Mouse (Mus musculus) monocyte, adult 5-6 weeks (primary cell): ENCODE measurements around the gene Notch1. TPM values are rescaled to one million over a fixed set of nuclear protein-coding genes. Genes with fewer than 3 reads are reported as not detected.
A peak's percentile ranks its signal among the peaks of the same experiment; 100 is the strongest.

Experiments used
- ATAC-seq: fragments of 153-309, 156-312 bp; replicated peaks from 2 replicates; pipeline ENCODE4 v1.8.0; 2017; ENCODE audit warnings: mild to moderate bottlenecking; ENCODE audit not compliant: low TSS enrichment, insufficient number of reproducible peaks, severe bottlenecking, poor library complexity, low FRiP score
- total RNA-seq: library from RNA; stranded (forward); fragments of 200-1000, 200-491, 200-594 nt; gene quantifications from 3 replicates; pipeline ENCODE4 v1.2.3, GENCODE M21; 2017

The Notch1 gene
- total RNA-seq = 11.6 to 22.2 TPM (median 13.8 TPM) in 3 replicates

GRCm38 (mm10) chr2:26516275-26516674 is at the start of gene Notch1:
TSS of gene Notch1 (minus strand) at chr2:26516663.
- no peak for ATAC-seq

- peak; percentile 88 for ATAC-seq
Observed at GRCm38 (mm10) chr2:26566221-26566620, 49.8 kb upstream of the Notch1 start.

GRCm38 (mm10) chr2:26561351-26562016 is 45.0 kb upstream of the Notch1 start:
- peak; percentile 28; the same call in 1 of the 2 replicates for ATAC-seq

GRCm38 (mm10) chr2:26560506-26560905 is 44.0 kb upstream of the Notch1 start:
- no peak for ATAC-seq

- ATAC-seq = no peak
Observed at GRCm38 (mm10) chr2:26556535-26556993, 40.1 kb upstream of the Notch1 start.

- no peak for ATAC-seq
Observed at GRCm38 (mm10) chr2:26555076-26555475, 38.6 kb upstream of the Notch1 start.

GRCm38 (mm10) chr2:26553904-26554303 is 37.4 kb upstream of the Notch1 start:
- no peak for ATAC-seq

GRCm38 (mm10) chr2:26552066-26552465 is 35.6 kb upstream of the Notch1 start:
- no peak for ATAC-seq

GRCm38 (mm10) chr2:26551446-26551845 is 35.0 kb upstream of the Notch1 start:
- no peak for ATAC-seq

- ATAC-seq = no peak
Observed at GRCm38 (mm10) chr2:26550777-26551176, 34.3 kb upstream of the Notch1 start.

- ATAC-seq = no peak
Observed at GRCm38 (mm10) chr2:26550205-26550604, 33.7 kb upstream of the Notch1 start.

- peak; percentile 87 for ATAC-seq
Observed at GRCm38 (mm10) chr2:26549801-26550200, 33.3 kb upstream of the Notch1 start.

GRCm38 (mm10) chr2:26547481-26547880 is 31.0 kb upstream of the Notch1 start:
- ATAC-seq = no peak

- no peak for ATAC-seq
Observed at GRCm38 (mm10) chr2:26544265-26544664, 27.8 kb upstream of the Notch1 start.

GRCm38 (mm10) chr2:26543768-26544167 is 27.3 kb upstream of the Notch1 start:
- ATAC-seq = no peak

- ATAC-seq = no peak
Observed at GRCm38 (mm10) chr2:26543155-26543554, 26.7 kb upstream of the Notch1 start.

- ATAC-seq = no peak
Observed at GRCm38 (mm10) chr2:26541258-26541910, 24.9 kb upstream of the Notch1 start.

GRCm38 (mm10) chr2:26540721-26541120 is 24.3 kb upstream of the Notch1 start:
- no peak for ATAC-seq

GRCm38 (mm10) chr2:26539516-26539915 is 23.1 kb upstream of the Notch1 start:
- no peak for ATAC-seq

- ATAC-seq = no peak
Observed at GRCm38 (mm10) chr2:26535517-26536045, 19.1 kb upstream of the Notch1 start.
